In the genomic region with DNA sequence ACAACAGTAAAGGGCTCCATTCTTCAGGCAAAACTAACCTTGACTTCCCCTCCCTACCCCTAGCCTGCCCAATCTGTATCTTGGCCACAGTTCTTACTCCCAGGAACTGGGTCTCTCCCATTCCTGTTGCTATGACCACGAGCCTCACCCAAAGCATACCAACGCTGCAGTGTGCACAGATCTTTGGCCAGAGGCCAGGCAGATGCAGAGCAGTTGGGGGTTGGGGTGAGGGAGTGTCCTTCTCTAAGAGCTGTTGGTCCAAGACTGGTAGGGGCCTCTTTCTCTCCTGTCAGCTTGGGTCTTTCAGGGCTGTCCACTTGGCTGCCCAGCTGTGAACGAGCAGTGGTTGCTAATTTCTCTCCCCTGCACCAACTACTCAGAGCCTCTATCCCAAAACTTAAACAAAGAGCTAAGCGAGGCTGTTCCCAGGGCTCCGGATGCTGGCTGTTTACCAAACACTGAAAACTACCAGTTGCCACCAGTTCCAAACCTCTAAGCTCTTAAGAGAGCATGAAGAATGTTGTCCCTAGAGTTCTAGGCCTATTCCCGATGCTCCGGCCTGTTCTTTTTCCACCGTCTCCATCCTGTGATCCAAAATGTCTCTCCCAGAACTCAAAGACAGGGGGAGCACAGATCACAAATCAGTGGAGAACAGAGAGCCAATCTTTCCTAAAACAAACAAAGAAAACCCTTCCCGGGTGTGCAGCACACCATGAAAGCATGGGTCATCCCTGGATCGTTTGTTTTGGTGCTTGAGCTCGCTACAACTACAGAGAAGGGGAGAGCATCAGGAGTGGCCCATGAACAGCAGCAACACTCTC, we compare ENCODE assay signal across 8 mouse cellular contexts.
DNase-seq lines count a peak whose midpoint lies in the region; ATAC-seq and TF ChIP-seq lines count a peak whose summit lies in the region.

No protein-coding gene starts in this region.

- peak overlapping the region; percentile 36; the same call in 1 of the 2 replicates for H3K27ac ChIP-seq in heart, adult 2 months
- peak overlapping the region; percentile 91 for H3K27ac ChIP-seq in kidney, embryonic 14.5 days (ENCODE audit: low read depth, low read length)
- no peak overlapping the region for H3K27ac ChIP-seq in liver, embryonic 16.5 days (ENCODE audit: low read length)

- no peak overlapping the region for H3K9ac ChIP-seq in heart, adult 2 months (ENCODE audit: low read depth, low read length)
- no peak overlapping the region; the same call in 1 of the 2 replicates for H3K9ac ChIP-seq in kidney, embryonic 14.5 days (ENCODE audit: low read depth, low read length)
- no peak overlapping the region for H3K9ac ChIP-seq in liver, embryonic 16.5 days (ENCODE audit: low read depth, low read length)

- no peak for TF ChIP-seq EP300 in heart, adult 2 months (IDR thresholded peaks at IDR 0.05; ENCODE audit: insufficient read depth, low read depth, low read length)

- H3K4me2 ChIP-seq in kidney, embryonic 14.5 days (replicated peaks; ENCODE audit: low read depth, low read length), result no peak overlapping the region
- H3K4me2 ChIP-seq in liver, embryonic 16.5 days (ENCODE audit: low read depth, low read length), result no peak overlapping the region

- no peak overlapping the region for H3K4me3 ChIP-seq in heart, adult 2 months
- no peak overlapping the region for H3K4me3 ChIP-seq in kidney, embryonic 14.5 days (ENCODE audit: low read length)
- no peak overlapping the region for H3K4me3 ChIP-seq in liver, embryonic 16.5 days (ENCODE audit: low read depth, low read length)

- H3K79me2 ChIP-seq in heart, adult 2 months (replicated peaks; ENCODE audit: control insufficient read depth, insufficient read depth, low read length), result no peaks in the 10 kb centered on the region

- no peaks in the 10 kb centered on the region for H3K9me3 ChIP-seq in kidney, embryonic 14.5 days (ENCODE audit: control insufficient read depth, low read length)
- no peaks in the 10 kb centered on the region for H3K9me3 ChIP-seq in liver, embryonic 16.5 days (replicated peaks; ENCODE audit: control insufficient read depth, low read length)

- 47% methylated on average over 11 of the region's 11 CpGs for WGBS in heart, adult 2 months
- WGBS in kidney, embryonic 14.5 days, result 26% methylated on average over 11 of the region's 11 CpGs
- 53% methylated on average over 11 of the region's 11 CpGs for WGBS in liver, embryonic 16.5 days (ENCODE audit: insufficient replicate concordance)

- intact Hi-C loops in heart, adult 2 months (cut with DNase I), result loop anchor here (5.0 kb wide), 1 partner anchor 370 kb away; no protein-coding TSS in a partner anchor

- H3K36me3 ChIP-seq in heart, adult 2 months (ENCODE audit: control insufficient read depth, insufficient read depth, low read length), result no peaks in the 10 kb centered on the region; the same call in 1 of the 2 replicates
- H3K36me3 ChIP-seq in kidney, embryonic 14.5 days (ENCODE audit: control insufficient read depth, insufficient read depth, low read length), result no peaks in the 10 kb centered on the region
- no peaks in the 10 kb centered on the region for H3K36me3 ChIP-seq in liver, embryonic 16.5 days (ENCODE audit: control insufficient read depth, insufficient read depth)

- H3K4me1 ChIP-seq in heart, adult 2 months (ENCODE audit: control insufficient read depth, insufficient read depth, low read length), result peaks cover 34% of the 10 kb centered on the region
- peaks cover 48% of the 10 kb centered on the region for H3K4me1 ChIP-seq in kidney, embryonic 14.5 days (ENCODE audit: control insufficient read depth, insufficient read depth, low read length)
- peaks cover 23% of the 10 kb centered on the region for H3K4me1 ChIP-seq in liver, embryonic 16.5 days (ENCODE audit: control insufficient read depth, low read depth, low read length)

- no peak for ATAC-seq in cerebellum, adult (ENCODE audit: insufficient number of reproducible peaks, low FRiP score, low TSS enrichment)
- ATAC-seq in kidney, embryonic 14.5 days (ENCODE audit: low FRiP score, low TSS enrichment), result peak; percentile 67
- ATAC-seq in liver, embryonic 16.5 days (ENCODE audit: low read depth), result peak; percentile 60; the same call in 1 of the 2 replicates

- TF ChIP-seq CTCF in heart, adult 2 months (IDR thresholded peaks at IDR 0.05), result peak; percentile 27

- DNase-seq in cerebellum, adult 18-20 months, result peak; percentile 14 to 28
- peak; percentile 72 to 74 for DNase-seq in adrenal gland, postnatal 36 days
- DNase-seq in heart, adult 2 months, result peak; percentile 60 to 79
- DNase-seq in ovary, postnatal 36 days (ENCODE audit: low spot score), result peak; percentile 83
- no peak for DNase-seq in thymus, postnatal 14 days

- no peak for TF ChIP-seq POLR2A in heart, adult 2 months (IDR thresholded peaks at IDR 0.05; ENCODE audit: insufficient read depth, low read depth, low read length)

- no peaks in the 10 kb centered on the region for H3K27me3 ChIP-seq in heart, adult 2 months (ENCODE audit: control insufficient read depth, insufficient read depth, low read length)
- no peaks in the 10 kb centered on the region for H3K27me3 ChIP-seq in kidney, embryonic 14.5 days (ENCODE audit: control insufficient read depth, insufficient read depth, low read length)
- H3K27me3 ChIP-seq in liver, embryonic 16.5 days (ENCODE audit: control insufficient read depth, insufficient read depth, low read depth, low read length), result no peaks in the 10 kb centered on the region
